Mouse (Mus musculus) liver, adult 2 months (tissue): ENCODE measurements at regions not wholly inside any gene's neighbourhood (a gene's known extent, or its start where the extent isn't known, plus 50 kb on each side); places are given as distances from the start of the nearest gene placed in this dataset.

Experiments used
- CTCF ChIP-seq: fragments of 200-500 bp; IDR thresholded peaks from 2 replicates; pipeline ENCODE4 v1.5.1; 2011; ENCODE audit warnings: low read depth, low read length, control low read depth
- POLR2A ChIP-seq: fragments of 200-500 bp; IDR thresholded peaks from 2 replicates; pipeline ENCODE4 v1.6.1; 2011; ENCODE audit warnings: low read length, control low read depth; ENCODE audit not compliant: insufficient read depth; ENCODE audit errors: extremely low read depth

GRCm38 (mm10) chr16:82997861-82998260 is 169.7 kb downstream of the Gm21833 start:
- TF ChIP-seq POLR2A (no peak), CTCF (no peak)
